ENCODE assay signal across 17 mouse cellular contexts in genomic region chr14:46144175-46144574, GRCm38 (mm10).
A peak's percentile ranks its signal among the peaks of the same experiment; 100 is the strongest.
DNase-seq lines count a peak whose midpoint lies in the region; ATAC-seq and TF ChIP-seq lines count a peak whose summit lies in the region.
"Had no signal": no experiment of that assay in that cellular context is flagged by ENCODE, and none has a peak within 500 bp of the region (broad histone marks: within the 10 kb centered on the region; RNA-seq: fewer than 3 reads in every experiment).

No protein-coding gene starts in this region.

- no peak for TF ChIP-seq POLR2A in brain, embryonic 14.5 days (IDR thresholded peaks at IDR 0.05; ENCODE audit: borderline replicate concordance, extremely low read depth, insufficient read depth, insufficient read length, poor library complexity, severe bottlenecking)

- WGBS in heart, embryonic 11.5 days (ENCODE audit: insufficient replicate concordance), result 13% methylated on average over 4 of the region's 4 CpGs
- 3% methylated on average over 4 of the region's 4 CpGs for WGBS in heart, embryonic 14.5 days

- no peaks in the 10 kb centered on the region for H3K36me3 ChIP-seq in heart, embryonic 11.5 days (ENCODE audit: control insufficient read depth, insufficient read depth, low read length)
- H3K36me3 ChIP-seq in heart, embryonic 14.5 days (ENCODE audit: control insufficient read depth, insufficient read depth, low read length), result no peaks in the 10 kb centered on the region
- H3K36me3 ChIP-seq: forebrain, embryonic 12.5 days; limb, embryonic 10.5 days had no signal

- 0 out of 2 replicates have a peak, but pooled peaks cover 5% of the 10 kb centered on the region for H3K4me1 ChIP-seq in heart, embryonic 11.5 days (ENCODE audit: control insufficient read depth, insufficient read depth, low read length)
- H3K4me1 ChIP-seq in heart, embryonic 14.5 days (ENCODE audit: control insufficient read depth in 2 of 2, insufficient read depth in 2 of 2, low read length in 2 of 2), result peaks cover 3 to 17% of the 10 kb centered on the region in 2 experiments
- H3K4me1 ChIP-seq: forebrain, embryonic 12.5 days had no signal

- H3K4me2 ChIP-seq in heart, embryonic 11.5 days, result peak overlapping the region; percentile 32
- H3K4me2 ChIP-seq in heart, embryonic 14.5 days (ENCODE audit: low read length), result peak overlapping the region; percentile 52
- H3K4me2 ChIP-seq: forebrain, embryonic 12.5 days; liver, embryonic 11.5 days had no signal

- no peak for TF ChIP-seq CTCF in brain, embryonic 14.5 days (IDR thresholded peaks at IDR 0.05; ENCODE audit: borderline replicate concordance, extremely low read depth, insufficient read depth, insufficient read length)

- ATAC-seq in heart, embryonic 11.5 days (replicated peaks; ENCODE audit: insufficient number of reproducible peaks, low FRiP score, low TSS enrichment), result no peak
- ATAC-seq in heart, embryonic 14.5 days (ENCODE audit: insufficient number of reproducible peaks, insufficient read depth, low FRiP score, low read depth), result no peak
- ATAC-seq: hindbrain, embryonic 16.5 days; intestine, embryonic 16.5 days had no signal

- no peaks in the 10 kb centered on the region for H3K9me3 ChIP-seq in heart, embryonic 11.5 days (replicated peaks; ENCODE audit: control insufficient read depth, low read length)
- H3K9me3 ChIP-seq in heart, embryonic 14.5 days (ENCODE audit: control insufficient read depth, low read length), result peaks cover 6% of the 10 kb centered on the region
- H3K9me3 ChIP-seq: forebrain, embryonic 12.5 days; limb, embryonic 10.5 days had no signal

- no peak overlapping the region for H3K9ac ChIP-seq in heart, embryonic 11.5 days (ENCODE audit: low read depth, low read length)
- H3K9ac ChIP-seq in heart, embryonic 14.5 days (ENCODE audit: low read length), result no peak overlapping the region; the same call in 1 of the 2 replicates
- H3K9ac ChIP-seq: forebrain, embryonic 12.5 days had no signal

- H3K27me3 ChIP-seq in heart, embryonic 11.5 days (ENCODE audit: control insufficient read depth, insufficient read depth, low read length), result no peaks in the 10 kb centered on the region
- no peaks in the 10 kb centered on the region for H3K27me3 ChIP-seq in heart, embryonic 14.5 days (ENCODE audit: control insufficient read depth, insufficient read depth, low read length)
- H3K27me3 ChIP-seq: forebrain, embryonic 12.5 days had no signal

- 0 out of 2 replicates have a peak overlapping the region, but pooled peaks have one; percentile 15 for H3K27ac ChIP-seq in heart, embryonic 11.5 days (ENCODE audit: low read depth, low read length)
- H3K27ac ChIP-seq in heart, embryonic 14.5 days (replicated peaks in 1 of 2; ENCODE audit: control insufficient read depth in 1 of 2, insufficient read depth in 1 of 2, low read depth in 2 of 2, low read length in 2 of 2), result peak overlapping the region; percentile 14 to 38; a peak in 2 of 4 replicates
- H3K27ac ChIP-seq: forebrain, embryonic 12.5 days; limb, embryonic 10.5 days had no signal

- H3K4me3 ChIP-seq in heart, embryonic 11.5 days (ENCODE audit: low read depth, low read length), result no peak overlapping the region
- peak overlapping the region in 1 of 2 experiments; percentile 3; a peak in 1 of 4 replicates for H3K4me3 ChIP-seq in heart, embryonic 14.5 days (ENCODE audit: control insufficient read depth in 1 of 2, insufficient read depth in 1 of 2, low read depth in 1 of 2, low read length in 2 of 2)
- H3K4me3 ChIP-seq: forebrain, embryonic 12.5 days; limb, embryonic 10.5 days had no signal

- DNase-seq in heart, postnatal 4 days, result no peak
- peak; percentile 5 for DNase-seq in brain, embryonic 14.5 days (ENCODE audit: low read depth)
- peak; percentile 31 for DNase-seq in lung, postnatal 10 days
- no peak for DNase-seq in spleen, postnatal 4 days (ENCODE audit: low spot score in 2 of 2)
- DNase-seq in T-cell, adult 2 months (ENCODE audit: low spot score), result no peak
- DNase-seq: cerebellum, adult 9-10 months; gastrocnemius, postnatal 14 days; kidney, postnatal 10 days; right cerebral cortex, adult 18-20 months; thymus, postnatal 14 days had no signal

Comparison
In these comparisons a context has a peak if more than half of its experiments do, and no peak if none do; other contexts are left out.
1. DNase-seq: peak in brain, embryonic 14.5 days (single experiment) and lung, postnatal 10 days (single experiment); none in heart, postnatal 4 days (single experiment), spleen, postnatal 4 days (0 of 2) and T-cell, adult 2 months (single experiment).